Mouse (Mus musculus) layer of hippocampus, postnatal 36 days (tissue): ENCODE measurements at regions not wholly inside any gene's neighbourhood (a gene's known extent, or its start where the extent isn't known, plus 50 kb on each side); places are given as distances from the start of the nearest gene placed in this dataset.

Experiments used
- DNase-seq, 2 experiments: peaks; one replicate each; pipeline ENCODE4 v3.0.0; 2022

GRCm38 (mm10) chr13:44356981-44357380 lies 372.3 kb upstream of the Jarid2 start:
- no peak for DNase-seq

DNA sequence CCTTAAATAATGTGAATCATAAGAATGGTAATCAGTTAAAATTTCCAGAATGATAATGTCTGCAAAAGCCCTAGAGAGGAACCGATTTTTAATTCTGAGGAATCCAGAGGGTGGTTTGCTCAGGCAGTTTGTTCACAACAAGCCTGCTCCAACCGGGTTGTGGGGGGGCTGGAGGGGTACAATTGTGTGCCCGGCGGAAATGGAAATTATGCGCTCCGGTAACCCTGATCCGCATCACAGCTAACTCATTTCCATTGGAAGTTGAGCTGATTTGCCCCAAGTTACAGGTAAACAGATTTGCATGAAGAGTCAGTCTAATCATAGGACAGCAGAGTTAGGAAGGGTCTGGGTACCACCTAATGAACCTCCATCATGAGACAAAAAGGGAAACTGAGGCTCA lies 369.9 kb upstream of the Jarid2 start:
- DNase-seq, result no peak

GRCm38 (mm10) chr13:44360016-44360415 lies 369.3 kb upstream of the Jarid2 start:
- DNase-seq, result no peak

DNA sequence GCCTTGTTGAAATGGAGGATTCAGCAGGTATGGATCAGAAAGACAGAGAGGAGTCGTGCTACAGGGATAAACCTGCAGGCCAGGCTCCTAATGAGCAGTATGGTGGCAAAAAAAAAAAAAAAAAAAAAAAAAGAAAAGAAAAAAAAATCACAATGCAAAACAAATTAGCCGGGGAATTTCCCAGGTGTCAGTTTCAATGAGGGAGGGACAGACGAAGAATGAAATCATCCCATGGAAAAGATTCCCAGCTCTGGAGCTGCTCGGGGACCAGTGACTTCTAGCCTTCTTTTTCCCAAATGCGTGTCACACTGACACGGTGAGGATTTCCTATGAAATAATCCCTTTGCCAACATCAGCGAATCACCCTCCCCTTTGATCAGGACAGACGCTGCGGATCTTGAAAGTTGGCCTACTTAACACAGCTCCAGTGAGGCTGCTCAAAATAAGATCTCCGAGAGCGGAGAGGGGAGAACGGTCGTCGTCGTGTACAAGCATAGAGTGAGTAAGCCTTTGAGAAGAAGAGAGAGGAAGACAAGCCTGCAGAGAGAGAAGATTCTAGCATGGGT lies 368.5 kb upstream of the Jarid2 start:
- DNase-seq, result no peak

GRCm38 (mm10) chr13:44362293-44363005 lies 366.8 kb upstream of the Jarid2 start:
- DNase-seq, result no peak

DNA sequence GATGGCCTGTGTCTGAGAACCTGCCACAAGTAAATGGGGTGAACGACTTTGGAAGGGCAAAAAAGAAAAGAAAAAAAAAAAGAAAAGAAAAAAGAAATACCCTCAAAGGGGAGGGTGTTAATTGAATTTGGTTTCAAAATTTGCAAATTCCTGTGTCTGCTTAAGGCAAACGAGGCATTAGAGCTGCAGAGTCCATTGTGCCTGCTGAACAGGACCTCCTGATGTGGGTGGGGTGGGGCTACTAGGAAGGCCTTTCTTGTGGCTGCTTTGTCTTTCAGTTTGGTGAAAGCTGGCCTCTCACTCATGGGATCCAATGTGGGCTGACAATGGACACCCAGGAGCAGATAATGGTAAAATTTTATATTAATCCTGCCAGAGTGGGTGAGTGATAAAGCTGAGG lies 366.3 kb upstream of the Jarid2 start:
- DNase-seq, result no peak

DNA sequence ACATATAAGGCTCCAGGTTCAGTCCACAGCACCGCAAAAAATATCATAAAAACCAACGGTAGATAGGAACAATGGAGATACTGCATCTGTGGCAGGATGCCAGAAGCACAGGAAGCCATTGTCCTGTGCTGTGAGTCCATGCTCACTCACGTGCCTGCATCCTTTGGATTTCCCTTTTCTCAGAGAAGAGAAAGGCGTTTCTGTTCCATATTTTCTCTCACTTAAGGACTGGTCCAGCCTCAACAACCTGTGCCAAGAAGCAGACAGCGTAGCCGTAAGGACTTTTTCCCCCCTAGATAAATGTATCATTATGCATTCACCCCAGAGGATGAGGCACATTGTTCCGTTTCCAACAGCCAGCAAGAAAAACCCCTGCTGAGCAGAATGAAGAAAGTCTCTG lies 360.0 kb upstream of the Jarid2 start:
- no peak for DNase-seq

DNA sequence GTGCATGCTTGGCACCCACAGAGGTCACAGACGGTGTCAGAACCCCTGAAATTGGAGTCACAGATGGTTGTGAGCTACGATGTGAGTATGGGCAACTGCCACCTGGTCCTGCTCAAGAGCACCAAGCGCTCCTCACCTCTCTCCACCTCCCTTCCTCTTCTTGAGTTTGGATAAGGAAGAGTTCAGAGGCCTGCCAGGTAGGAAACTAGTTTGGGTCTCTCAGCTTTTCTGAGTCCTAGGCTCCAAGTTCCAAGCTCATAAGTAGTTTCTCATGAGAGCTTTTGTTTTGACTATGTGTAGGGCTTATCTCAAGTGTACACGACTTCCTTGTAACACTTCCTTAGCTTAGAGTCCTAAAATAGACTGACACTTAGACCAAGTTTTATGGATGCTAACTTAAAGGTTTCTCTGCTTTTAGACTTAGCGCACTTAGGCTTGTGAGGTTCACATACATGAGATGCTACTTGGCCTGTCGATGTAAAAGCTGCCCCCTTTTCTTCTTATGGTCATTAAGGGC lies 356.9 kb upstream of the Jarid2 start:
- no peak for DNase-seq

- no peak for DNase-seq
Observed at GRCm38 (mm10) chr13:44375476-44376159, 353.7 kb upstream of the Jarid2 start.

GRCm38 (mm10) chr13:44376160-44376488 lies 353.1 kb upstream of the Jarid2 start:
- no peak for DNase-seq

- DNase-seq, result no peak
Observed at GRCm38 (mm10) chr13:44381721-44382450, 347.4 kb upstream of the Jarid2 start.

GRCm38 (mm10) chr13:44383322-44383721 lies 346.0 kb upstream of the Jarid2 start:
- peak; percentile 19 to 22 for DNase-seq

DNA sequence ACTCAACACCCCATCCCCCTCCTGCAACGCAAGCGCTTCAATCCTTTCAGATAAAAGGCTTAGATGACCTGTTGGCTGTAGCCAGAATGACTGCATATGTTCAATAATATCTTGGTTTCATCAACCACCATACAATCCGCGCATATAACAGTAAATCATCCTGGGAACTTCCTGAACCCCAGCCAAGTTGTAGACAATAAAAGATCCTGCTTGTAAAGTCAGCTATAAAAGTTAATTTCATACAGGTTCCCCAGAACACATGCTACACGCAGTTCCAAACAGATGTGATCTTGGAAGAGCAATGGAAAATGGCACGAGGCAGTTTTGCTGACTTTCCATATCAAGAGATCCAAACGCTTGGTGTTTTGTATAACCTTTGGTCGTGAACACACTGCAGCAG lies 342.5 kb upstream of the Jarid2 start:
- DNase-seq, result no peak

GRCm38 (mm10) chr13:44389696-44390095 lies 339.6 kb upstream of the Jarid2 start:
- no peak for DNase-seq

GRCm38 (mm10) chr13:44390666-44391390 lies 338.4 kb upstream of the Jarid2 start:
- no peak for DNase-seq

DNA sequence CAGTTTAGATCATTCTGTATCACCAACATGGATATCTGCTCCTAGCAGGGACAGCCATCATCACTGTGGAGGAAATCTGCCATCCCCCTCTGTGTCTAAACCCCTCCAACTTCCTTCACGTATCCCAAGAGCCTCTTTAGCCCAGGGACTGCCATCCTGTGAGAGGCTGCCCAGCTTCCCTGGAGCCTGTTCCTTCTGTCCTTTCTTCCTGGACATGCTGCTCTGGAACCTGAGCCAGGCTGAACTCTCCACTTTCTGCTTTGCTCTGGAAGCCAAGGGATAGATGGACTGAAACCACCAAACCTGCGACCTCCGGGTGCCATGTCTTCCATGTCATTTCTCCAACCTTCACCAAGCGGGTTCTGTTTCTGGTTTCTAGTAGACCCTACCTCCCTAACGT lies 335.3 kb upstream of the Jarid2 start:
- DNase-seq, result no peak

DNA sequence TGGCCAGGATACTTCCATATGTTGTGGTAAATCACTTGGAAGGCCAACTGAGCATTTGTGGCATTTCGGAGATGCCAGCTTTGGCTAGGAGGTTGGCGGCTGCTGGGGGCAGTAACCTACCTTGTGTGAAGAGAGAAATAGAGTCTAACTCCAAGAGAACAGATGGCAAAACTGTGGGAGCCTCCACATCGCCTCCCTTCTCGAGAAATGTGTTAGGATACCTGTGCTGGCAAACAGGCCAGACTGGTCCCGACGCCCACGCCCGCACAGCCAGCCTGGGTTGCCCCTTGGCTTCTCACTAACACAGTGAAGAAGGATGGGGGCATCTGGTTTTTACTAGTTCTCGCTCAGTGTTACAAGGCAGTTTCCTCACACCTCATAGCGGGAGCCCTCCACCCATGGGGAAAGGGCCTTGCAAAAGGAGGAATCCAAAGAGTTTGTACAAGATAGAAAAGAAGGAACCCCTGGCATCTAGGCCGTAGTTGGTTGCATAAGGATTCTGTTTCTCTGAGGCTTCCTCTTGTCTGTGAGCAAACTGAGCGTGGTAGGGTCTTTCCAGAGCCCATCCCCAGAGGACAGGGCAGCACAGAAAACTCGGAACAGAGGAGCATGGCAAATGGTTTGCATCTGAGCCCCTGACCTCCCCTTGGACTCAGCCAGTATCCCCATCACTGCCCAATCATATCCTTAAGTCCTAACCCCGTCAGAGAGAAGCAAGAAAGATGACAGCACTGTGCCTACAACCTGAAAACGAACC lies 330.5 kb upstream of the Jarid2 start:
- DNase-seq, result no peak

DNA sequence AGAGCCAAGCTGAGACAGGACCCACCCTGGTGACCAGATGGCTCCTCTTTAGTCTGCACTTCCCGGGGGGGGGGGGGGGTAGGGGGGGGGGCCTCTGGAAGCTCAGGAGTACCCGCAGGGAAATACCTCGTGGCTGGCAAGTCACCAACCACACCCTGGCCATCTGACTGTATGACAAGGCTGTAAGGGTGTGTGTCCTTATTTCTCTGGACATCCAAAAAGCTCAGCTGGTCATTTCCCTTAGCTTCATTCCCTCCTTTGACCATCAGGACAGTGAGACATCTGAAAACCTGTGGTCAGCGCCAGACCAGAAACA lies 329.9 kb upstream of the Jarid2 start:
- no peak for DNase-seq

- DNase-seq, result no peak
Observed at GRCm38 (mm10) chr13:44399831-44400321, 329.4 kb upstream of the Jarid2 start.

GRCm38 (mm10) chr13:44404010-44404575 lies 325.2 kb upstream of the Jarid2 start:
- DNase-seq, result no peak

GRCm38 (mm10) chr13:44407307-44407706 lies 322.0 kb upstream of the Jarid2 start:
- DNase-seq, result no peak

GRCm38 (mm10) chr13:44408619-44408959 lies 320.7 kb upstream of the Jarid2 start:
- no peak for DNase-seq
